Mouse (Mus musculus) adrenal gland, adult 2 months (tissue): ENCODE results near the gene AI481877. TPM values are rescaled to one million over a fixed set of nuclear protein-coding genes. Genes with fewer than 3 reads are reported as not detected.

Source experiments
- polyA plus RNA-seq: library from polyadenylated mRNA; depleted of rRNA; stranded (reverse); fragments of >200 nt; gene quantifications from 2 replicates; pipeline ENCODE4 v1.2.3, GENCODE M21; 2012; rRNA removed
- total RNA-seq, 2 experiments: library from RNA; stranded (reverse); gene quantifications; 2 replicates each; pipeline ENCODE4 v1.2.3; 2021

Gene AI481877
- total and polyA plus RNA-seq, 3 experiments, result not detected

Other genes starting within 250 kb of the AI481877 start
- gene Ecpas, start 226.2 kb downstream of the AI481877 start, total RNA-seq, result 100 to 1,000 TPM; 132 to 194 TPM
- gene Ecpas, start 226.2 kb downstream of the AI481877 start, polyA plus RNA-seq, result 55.6 and 63.9 TPM in 2 replicates
- 1 to 10 TPM; 3.1 to 3.5 TPM for gene Zkscan16, start 195.4 kb downstream of the AI481877 start, total RNA-seq
- gene Zkscan16, start 195.4 kb downstream of the AI481877 start, polyA plus RNA-seq, result 0.17 TPM in 1 of 2 replicates, not detected in the other
- gene Ptgr1, start 151.9 kb downstream of the AI481877 start, total RNA-seq, result 10 to 100 TPM; 12.1 to 26.9 TPM
- 2.0 and 2.4 TPM in 2 replicates for gene Ptgr1, start 151.9 kb downstream of the AI481877 start, polyA plus RNA-seq
- 10 to 100 TPM; 16.8 to 20.5 TPM for gene Dnajc25, start 143.9 kb downstream of the AI481877 start, total RNA-seq
- gene Dnajc25, start 143.9 kb downstream of the AI481877 start, polyA plus RNA-seq, result 6.9 and 7.3 TPM in 2 replicates
- gene Gm20503, start 135.8 kb downstream of the AI481877 start, total RNA-seq, result 1 to 10 TPM in 1 of 2 experiments, not detected in 1; 2.9 TPM
- gene Gm20503, start 135.8 kb downstream of the AI481877 start, polyA plus RNA-seq, result not detected in 2 replicates
- 10 to 100 TPM; 25.1 to 38.3 TPM for gene Gng10, start 103.9 kb downstream of the AI481877 start, total RNA-seq
- gene Gng10, start 103.9 kb downstream of the AI481877 start, polyA plus RNA-seq, result 21.4 and 27.8 TPM in 2 replicates
- 10 to 100 TPM; 26.5 to 44.3 TPM for gene Ugcg, start 50.3 kb upstream of the AI481877 start, total RNA-seq
- gene Ugcg, start 50.3 kb upstream of the AI481877 start, polyA plus RNA-seq, result 41.7 and 49.9 TPM in 2 replicates